Mouse (Mus musculus): Measurements from ENCODE around the gene Uqcrq. TPM values are rescaled to one million over a fixed set of nuclear protein-coding genes. Genes with fewer than 3 reads are reported as not detected.

The Uqcrq gene
- polyA plus RNA-seq, 1 experiment from 2014 or later = 819 TPM

DNA sequence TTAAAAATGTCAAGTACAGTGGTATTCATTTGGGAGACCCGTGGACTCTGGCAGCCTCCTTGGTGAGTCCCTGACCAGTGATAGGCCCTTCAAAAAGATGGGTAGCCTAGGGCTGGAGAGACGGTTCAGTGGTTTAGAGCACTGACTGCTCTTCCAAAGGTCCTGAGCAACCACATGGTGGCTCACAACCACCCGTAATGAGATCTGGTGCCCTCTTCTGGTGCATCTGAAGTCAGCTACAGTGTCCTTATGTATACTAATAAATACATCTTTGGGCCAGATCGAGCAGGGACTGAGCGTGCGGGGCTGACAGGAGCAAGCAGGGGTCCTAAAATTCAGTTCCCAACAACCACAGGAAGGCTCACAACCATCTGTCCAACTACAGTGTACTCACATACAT lies 13.2 kb upstream of the Uqcrq start:
- Histone ChIP-seq H3K9me3 (replicated peaks; ENCODE audit: control insufficient read depth, low read length) (no peaks in the 10 kb centered on the region), H3K9ac (ENCODE audit: low read length) (no peak overlapping the region), H3K27ac (ENCODE audit: low read depth, low read length) (no peak overlapping the region), H3K4me3 (ENCODE audit: low read depth, low read length) (no peak overlapping the region), H3K4me2 (ENCODE audit: low read length) (no peak overlapping the region), H3K4me1 (ENCODE audit: control insufficient read depth, insufficient read depth, low read length) (no peaks in the 10 kb centered on the region), H3K36me3 (ENCODE audit: control insufficient read depth, insufficient read depth, low read length) (no peaks in the 10 kb centered on the region), H3K27me3 (replicated peaks; ENCODE audit: control insufficient read depth, insufficient read depth, low read length) (no peaks in the 10 kb centered on the region)
- DNase-seq (ENCODE audit: low spot score) (no peak), ATAC-seq (no peak)
- 48% methylated on average over 6 of the region's 6 CpGs for WGBS

DNA sequence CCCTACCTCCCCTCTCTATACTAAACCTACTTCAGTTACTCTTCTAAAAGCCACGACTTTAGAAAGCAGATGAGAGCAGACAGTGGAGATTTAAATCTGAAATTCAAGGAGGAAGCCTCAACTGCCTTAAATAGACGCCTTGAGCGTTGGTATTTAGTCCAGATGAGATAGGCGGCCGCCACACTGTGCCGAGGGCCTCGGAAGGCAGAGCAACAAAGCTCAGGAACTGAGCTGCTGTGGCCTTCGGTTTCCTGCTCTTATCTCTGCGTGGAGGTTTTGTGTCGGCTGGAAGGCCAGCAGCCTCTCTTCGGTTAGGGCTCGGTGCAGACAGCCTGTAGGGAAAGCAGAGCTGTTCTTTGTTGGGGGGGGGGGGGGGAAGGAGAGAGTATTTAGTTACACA lies 11.3 kb upstream of the Uqcrq start:
- H3K4me3 ChIP-seq (ENCODE audit: low read depth, low read length) = no peak overlapping the region
- H3K4me2 ChIP-seq (ENCODE audit: low read length) = no peak overlapping the region
- no peak overlapping the region for H3K9ac ChIP-seq (ENCODE audit: low read length)
- WGBS = 60% methylated on average over 12 of the region's 12 CpGs
- H3K9me3 ChIP-seq (replicated peaks; ENCODE audit: control insufficient read depth, low read length) = no peaks in the 10 kb centered on the region
- DNase-seq (ENCODE audit: low spot score) (no peak), ATAC-seq (no peak)
- H3K27ac ChIP-seq (ENCODE audit: low read depth, low read length) = no peak overlapping the region
- no peaks in the 10 kb centered on the region for H3K36me3 ChIP-seq (ENCODE audit: control insufficient read depth, insufficient read depth, low read length)
- no peaks in the 10 kb centered on the region for H3K27me3 ChIP-seq (replicated peaks; ENCODE audit: control insufficient read depth, insufficient read depth, low read length)
- no peaks in the 10 kb centered on the region for H3K4me1 ChIP-seq (ENCODE audit: control insufficient read depth, insufficient read depth, low read length)

DNA sequence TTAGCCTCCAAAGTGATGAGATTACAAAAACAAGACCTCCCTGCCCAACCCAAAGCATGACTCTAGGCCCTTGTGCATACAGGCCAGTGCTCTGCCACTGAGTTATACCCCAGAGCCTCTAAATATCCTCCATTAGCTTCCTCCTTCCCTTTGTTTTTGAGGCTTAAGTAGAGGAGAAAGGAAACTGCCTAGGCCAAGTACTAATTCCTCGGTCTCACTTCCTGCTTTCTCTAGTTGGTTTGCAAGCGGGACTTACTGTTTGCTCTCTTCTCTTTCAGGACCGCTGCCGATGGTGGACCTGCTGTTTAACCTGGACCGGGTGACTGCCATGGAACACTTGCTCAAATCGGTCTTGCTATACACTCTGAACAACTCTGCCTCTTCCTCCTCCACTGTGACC lies 5.7 kb upstream of the Uqcrq start:
- no peak overlapping the region for H3K27ac ChIP-seq (ENCODE audit: low read depth, low read length)
- H3K9me3 ChIP-seq (replicated peaks; ENCODE audit: control insufficient read depth, low read length) = no peaks in the 10 kb centered on the region
- no peak overlapping the region for H3K4me2 ChIP-seq (ENCODE audit: low read length)
- ATAC-seq = no peak
- DNase-seq (ENCODE audit: low spot score) = no peak
- peaks cover 2% of the 10 kb centered on the region; the same call in 1 of the 2 replicates for H3K4me1 ChIP-seq (ENCODE audit: control insufficient read depth, insufficient read depth, low read length)
- no peaks in the 10 kb centered on the region for H3K27me3 ChIP-seq (replicated peaks; ENCODE audit: control insufficient read depth, insufficient read depth, low read length)
- 91% methylated on average over 6 of the region's 6 CpGs for WGBS
- no peak overlapping the region for H3K4me3 ChIP-seq (ENCODE audit: low read depth, low read length)
- H3K36me3 ChIP-seq (ENCODE audit: control insufficient read depth, insufficient read depth, low read length) = no peaks in the 10 kb centered on the region
- no peak overlapping the region for H3K9ac ChIP-seq (ENCODE audit: low read length)

DNA sequence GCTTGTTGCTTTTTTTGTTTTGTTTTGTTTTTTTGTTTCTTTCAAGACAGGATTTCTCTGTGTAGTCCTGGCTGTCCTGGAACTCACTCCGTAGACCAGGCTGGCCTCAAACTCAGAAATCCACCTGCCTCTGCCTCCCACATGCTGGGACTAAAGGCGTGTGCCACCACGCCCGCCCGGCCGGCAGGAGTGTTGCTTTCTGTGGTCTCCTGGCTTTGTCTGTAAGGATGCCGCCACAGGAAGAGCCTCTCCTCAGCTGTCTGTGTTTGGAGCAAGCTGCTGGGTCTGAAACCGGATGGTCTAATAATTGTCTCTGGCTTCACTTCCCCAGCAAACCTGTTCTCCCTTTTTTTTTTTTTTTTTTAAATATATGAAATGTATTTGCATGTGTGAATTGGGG lies 4.9 kb upstream of the Uqcrq start:
- Histone ChIP-seq H3K4me1 (ENCODE audit: control insufficient read depth, insufficient read depth, low read length) (peaks cover 2% of the 10 kb centered on the region; the same call in 1 of the 2 replicates), H3K27me3 (replicated peaks; ENCODE audit: control insufficient read depth, insufficient read depth, low read length) (no peaks in the 10 kb centered on the region), H3K4me3 (ENCODE audit: low read depth, low read length) (no peak overlapping the region), H3K4me2 (ENCODE audit: low read length) (no peak overlapping the region), H3K36me3 (ENCODE audit: control insufficient read depth, insufficient read depth, low read length) (no peaks in the 10 kb centered on the region), H3K9me3 (replicated peaks; ENCODE audit: control insufficient read depth, low read length) (no peaks in the 10 kb centered on the region), H3K27ac (ENCODE audit: low read depth, low read length) (no peak overlapping the region), H3K9ac (ENCODE audit: low read length) (no peak overlapping the region)
- no peak for ATAC-seq
- WGBS = 87% methylated on average over 8 of the region's 8 CpGs
- no peak for DNase-seq (ENCODE audit: low spot score)

DNA sequence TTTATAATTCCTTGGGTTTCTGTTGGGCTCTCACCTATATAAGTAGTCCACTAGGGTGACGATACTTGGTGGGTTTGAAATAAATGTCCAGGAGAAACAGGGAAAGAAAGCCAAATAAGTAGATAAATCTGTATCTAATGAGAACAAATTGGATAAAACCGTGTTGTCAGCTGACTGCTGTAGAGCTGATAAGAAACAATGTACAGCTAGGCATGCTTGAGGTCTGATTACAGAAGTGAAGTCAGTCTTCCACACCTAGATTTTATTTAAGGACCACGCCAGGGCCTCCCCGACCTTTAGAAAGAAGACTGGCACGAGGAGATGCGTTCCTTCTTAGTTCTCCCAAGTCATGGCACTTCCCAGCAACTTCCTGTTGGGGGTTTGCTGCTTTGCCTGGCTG lies 2.4 kb upstream of the Uqcrq start:
- Histone ChIP-seq H3K27me3 (replicated peaks; ENCODE audit: control insufficient read depth, insufficient read depth, low read length) (no peaks in the 10 kb centered on the region), H3K4me2 (ENCODE audit: low read length) (no peak overlapping the region), H3K4me3 (ENCODE audit: low read depth, low read length) (no peak overlapping the region), H3K36me3 (ENCODE audit: control insufficient read depth, insufficient read depth, low read length) (peaks cover 7% of the 10 kb centered on the region), H3K9ac (ENCODE audit: low read length) (no peak overlapping the region), H3K9me3 (replicated peaks; ENCODE audit: control insufficient read depth, low read length) (no peaks in the 10 kb centered on the region), H3K4me1 (ENCODE audit: control insufficient read depth, insufficient read depth, low read length) (peaks cover 8% of the 10 kb centered on the region; the same call in 1 of the 2 replicates), H3K27ac (ENCODE audit: low read depth, low read length) (no peak overlapping the region)
- 77% methylated on average over 6 of the region's 6 CpGs for WGBS
- DNase-seq (ENCODE audit: low spot score) = no peak
- ATAC-seq = no peak

DNA sequence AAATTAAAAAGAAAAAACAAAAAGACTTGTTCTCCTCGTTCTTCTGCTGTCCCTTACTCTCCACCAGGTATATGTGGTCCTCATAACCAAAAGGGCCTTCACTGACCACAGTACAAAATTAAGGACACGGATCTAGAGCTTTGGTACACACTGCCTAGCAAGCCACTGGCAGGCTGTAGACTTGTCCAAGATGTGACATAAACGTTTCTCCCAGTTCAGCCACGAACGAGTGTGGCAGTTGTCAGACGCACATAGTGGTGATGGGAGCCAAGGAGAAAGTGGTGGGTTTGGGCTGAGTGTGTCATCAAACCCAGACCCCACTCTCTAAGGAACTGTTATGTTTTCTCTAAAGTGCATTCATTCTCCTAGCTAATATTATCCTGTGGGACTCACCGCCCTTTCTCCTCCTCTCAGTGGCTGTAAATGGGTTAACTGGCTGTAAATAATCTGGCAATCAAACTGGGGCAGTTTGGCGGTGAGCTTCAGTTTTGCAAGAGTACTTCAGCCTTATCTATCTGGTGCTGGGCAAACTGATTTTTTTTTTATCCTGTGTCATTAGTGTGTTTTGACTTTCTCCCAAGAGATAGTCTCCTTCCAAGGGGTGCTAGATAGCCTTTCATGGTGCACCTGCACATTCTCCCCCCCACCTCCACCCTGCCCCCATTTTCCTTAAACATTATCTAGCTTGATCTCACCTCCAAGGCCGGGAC lies 871 bp upstream of the Uqcrq start:
- H3K27me3 ChIP-seq (replicated peaks; ENCODE audit: control insufficient read depth, insufficient read depth, low read length) = no peaks in the 10 kb centered on the region
- peaks cover 7% of the 10 kb centered on the region for H3K36me3 ChIP-seq (ENCODE audit: control insufficient read depth, insufficient read depth, low read length)
- DNase-seq (ENCODE audit: low spot score) = no peak
- 14% methylated on average over 9 of the region's 9 CpGs for WGBS
- peak overlapping the region; percentile 52 for H3K9ac ChIP-seq (ENCODE audit: low read length)
- peak overlapping the region; percentile 67 for H3K27ac ChIP-seq (ENCODE audit: low read depth, low read length)
- H3K4me1 ChIP-seq (ENCODE audit: control insufficient read depth, insufficient read depth, low read length) = peaks cover 8% of the 10 kb centered on the region; the same call in 1 of the 2 replicates
- peak overlapping the region; percentile 56 for H3K4me2 ChIP-seq (ENCODE audit: low read length)
- H3K9me3 ChIP-seq (replicated peaks; ENCODE audit: control insufficient read depth, low read length) = no peaks in the 10 kb centered on the region
- H3K4me3 ChIP-seq (ENCODE audit: low read depth, low read length) = peak overlapping the region; percentile 92
- peak; percentile 53 for ATAC-seq

DNA sequence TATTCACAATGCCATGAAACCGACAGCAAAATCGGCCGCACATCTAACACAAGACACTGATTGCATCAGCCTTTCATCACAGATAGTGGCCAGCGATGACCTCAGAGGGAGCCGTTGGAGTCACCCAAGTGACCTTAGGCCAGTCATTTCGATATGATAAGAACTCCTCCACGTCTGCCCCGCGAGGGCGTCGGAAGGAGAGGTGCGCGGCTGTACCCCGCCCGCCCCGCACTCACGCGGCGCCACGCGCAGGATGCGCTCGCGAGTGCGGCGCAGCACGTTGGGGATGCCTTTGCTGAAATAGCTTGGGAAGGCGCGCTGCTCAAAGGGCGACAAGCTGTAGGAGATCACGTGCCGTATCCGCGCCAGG lies 346 bp downstream of the Uqcrq start:
- Histone ChIP-seq H3K9me3 (replicated peaks; ENCODE audit: control insufficient read depth, low read length) (no peaks in the 10 kb centered on the region), H3K27me3 (replicated peaks; ENCODE audit: control insufficient read depth, insufficient read depth, low read length) (no peaks in the 10 kb centered on the region), H3K4me2 (ENCODE audit: low read length) (peak overlapping the region; percentile 92), H3K4me1 (ENCODE audit: control insufficient read depth, insufficient read depth, low read length) (peaks cover 8% of the 10 kb centered on the region; the same call in 1 of the 2 replicates), H3K36me3 (ENCODE audit: control insufficient read depth, insufficient read depth, low read length) (peaks cover 7% of the 10 kb centered on the region), H3K4me3 (ENCODE audit: low read depth, low read length) (peak overlapping the region; percentile 92), H3K27ac (ENCODE audit: low read depth, low read length) (peak overlapping the region; percentile 66), H3K9ac (ENCODE audit: low read length) (peak overlapping the region; percentile 88)
- DNase-seq (ENCODE audit: low spot score) (no peak), ATAC-seq (peak; percentile 51; the same call in 1 of the 2 replicates)
- under 1% methylated on average over 34 of the region's 34 CpGs for whole genome bisulfite sequencing

DNA sequence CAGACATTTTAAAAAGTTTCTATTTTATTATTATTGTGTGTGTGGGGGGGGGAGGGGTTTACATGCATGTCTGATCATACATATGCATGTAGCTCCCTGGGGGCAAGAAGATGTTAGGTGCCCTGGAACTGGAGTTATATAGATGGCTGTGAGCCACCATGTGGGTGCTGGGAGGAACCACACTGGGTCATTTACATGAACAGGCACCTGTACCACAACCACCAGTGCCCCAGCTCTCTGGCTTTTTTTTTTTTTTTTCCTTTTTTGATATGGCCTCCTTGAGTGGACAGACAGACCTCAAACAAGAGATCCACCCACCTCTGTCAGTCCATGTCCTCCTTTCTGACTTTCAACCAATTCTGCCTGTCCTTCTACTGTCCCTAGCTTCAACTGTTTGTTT lies 1.4 kb downstream of the Uqcrq start:
- H3K27me3 ChIP-seq (replicated peaks; ENCODE audit: control insufficient read depth, insufficient read depth, low read length) = no peaks in the 10 kb centered on the region
- peaks cover 7% of the 10 kb centered on the region for H3K36me3 ChIP-seq (ENCODE audit: control insufficient read depth, insufficient read depth, low read length)
- no peak overlapping the region for H3K4me3 ChIP-seq (ENCODE audit: low read depth, low read length)
- peaks cover 8% of the 10 kb centered on the region; the same call in 1 of the 2 replicates for H3K4me1 ChIP-seq (ENCODE audit: control insufficient read depth, insufficient read depth, low read length)
- H3K4me2 ChIP-seq (ENCODE audit: low read length) = peak overlapping the region; percentile 92
- no peak for ATAC-seq
- no peak overlapping the region for H3K27ac ChIP-seq (ENCODE audit: low read depth, low read length)
- H3K9ac ChIP-seq (ENCODE audit: low read length) = no peak overlapping the region
- DNase-seq (ENCODE audit: low spot score) = no peak
- no peaks in the 10 kb centered on the region for H3K9me3 ChIP-seq (replicated peaks; ENCODE audit: control insufficient read depth, low read length)

DNA sequence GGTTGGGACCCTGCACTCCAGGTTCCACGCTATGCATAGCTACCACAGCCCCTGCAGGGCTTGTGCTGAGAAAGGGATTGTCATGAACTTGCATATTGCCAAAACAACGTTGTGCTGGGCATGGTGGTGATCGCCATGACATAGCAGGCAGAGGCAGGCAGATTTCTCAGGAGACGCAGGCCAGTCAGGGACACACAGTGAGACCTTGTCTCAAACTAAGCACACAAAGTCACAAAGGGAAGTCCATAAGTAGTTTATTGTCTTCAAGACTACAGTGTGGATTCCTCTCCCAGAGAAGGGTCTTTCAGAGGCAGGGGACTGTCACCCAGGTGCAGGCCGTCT lies 1.9 kb downstream of the Uqcrq start:
- peaks cover 7% of the 10 kb centered on the region for H3K36me3 ChIP-seq (ENCODE audit: control insufficient read depth, insufficient read depth, low read length)
- H3K27me3 ChIP-seq (replicated peaks; ENCODE audit: control insufficient read depth, insufficient read depth, low read length) = no peaks in the 10 kb centered on the region
- no peak overlapping the region for H3K4me2 ChIP-seq (ENCODE audit: low read length)
- H3K9ac ChIP-seq (ENCODE audit: low read length) = no peak overlapping the region
- peaks cover 8% of the 10 kb centered on the region; the same call in 1 of the 2 replicates for H3K4me1 ChIP-seq (ENCODE audit: control insufficient read depth, insufficient read depth, low read length)
- DNase-seq (ENCODE audit: low spot score) = no peak
- no peak overlapping the region for H3K27ac ChIP-seq (ENCODE audit: low read depth, low read length)
- no peak for ATAC-seq
- no peak overlapping the region for H3K4me3 ChIP-seq (ENCODE audit: low read depth, low read length)
- 92% methylated on average over 5 of the region's 5 CpGs for WGBS
- no peaks in the 10 kb centered on the region for H3K9me3 ChIP-seq (replicated peaks; ENCODE audit: control insufficient read depth, low read length)
